8 mouse cellular contexts compared by ENCODE assay signal in genomic region chr5:125159804-125160405, GRCm38 (mm10). TPM values are rescaled to one million over a fixed set of nuclear protein-coding genes. Genes with fewer than 3 reads are reported as not detected.
DNase-seq lines count a peak whose midpoint lies in the region; ATAC-seq and TF ChIP-seq lines count a peak whose summit lies in the region.

No protein-coding gene starts in this region.

- peak overlapping the region; percentile 62 for H3K4me2 ChIP-seq in heart, embryonic 13.5 days
- H3K4me2 ChIP-seq in embryonic facial prominence, embryonic 11.5 days (ENCODE audit: low read depth, low read length) = no peak overlapping the region
- peak overlapping the region; percentile 41 for H3K4me2 ChIP-seq in hindbrain, embryonic 13.5 days
- H3K4me2 ChIP-seq in myocyte (ENCODE audit: low read depth) = peak overlapping the region; percentile 60

- H3K27ac ChIP-seq in heart, embryonic 13.5 days (replicated peaks) = peak overlapping the region; percentile 87
- peak overlapping the region; percentile 74 for H3K27ac ChIP-seq in embryonic facial prominence, embryonic 11.5 days (replicated peaks; ENCODE audit: low read depth, low read length)
- peak overlapping the region; percentile 98 for H3K27ac ChIP-seq in hindbrain, embryonic 13.5 days

- no peaks in the 10 kb centered on the region for H3K27me3 ChIP-seq in heart, embryonic 13.5 days (replicated peaks)
- no peaks in the 10 kb centered on the region for H3K27me3 ChIP-seq in embryonic facial prominence, embryonic 11.5 days (ENCODE audit: control insufficient read depth, insufficient read depth, low read length)
- H3K27me3 ChIP-seq in hindbrain, embryonic 13.5 days = no peaks in the 10 kb centered on the region
- no peaks in the 10 kb centered on the region for H3K27me3 ChIP-seq in myocyte (ENCODE audit: control insufficient read depth, insufficient read depth, insufficient read length)

- WGBS in heart, embryonic 13.5 days = 46% methylated on average over 14 of the region's 14 CpGs
- 30% methylated on average over 14 of the region's 14 CpGs for WGBS in embryonic facial prominence, embryonic 11.5 days
- WGBS in hindbrain, embryonic 13.5 days = 24% methylated on average over 14 of the region's 14 CpGs

- ATAC-seq in heart, embryonic 13.5 days (ENCODE audit: extremely low read depth, insufficient number of reproducible peaks, low FRiP score, low TSS enrichment) = no peak
- peak; percentile 3; the same call in 1 of the 2 replicates for ATAC-seq in embryonic facial prominence, embryonic 11.5 days (replicated peaks; ENCODE audit: insufficient number of reproducible peaks, low FRiP score, low TSS enrichment, low read depth)
- ATAC-seq in hindbrain, embryonic 13.5 days (ENCODE audit: low FRiP score) = no peak; the same call in 1 of the 2 replicates

- H3K9ac ChIP-seq in heart, embryonic 13.5 days = peak overlapping the region; percentile 57
- peak overlapping the region; percentile 27; the same call in 1 of the 2 replicates for H3K9ac ChIP-seq in embryonic facial prominence, embryonic 11.5 days (replicated peaks; ENCODE audit: low read length)
- peak overlapping the region; percentile 63 for H3K9ac ChIP-seq in hindbrain, embryonic 13.5 days

- no peak for TF ChIP-seq POLR2A in myocyte (IDR thresholded peaks at IDR 0.05; ENCODE audit: insufficient read length, low read depth)

- peaks cover 87% of the 10 kb centered on the region for H3K79me2 ChIP-seq in myocyte (ENCODE audit: control insufficient read depth, insufficient read depth)

- peaks cover 4% of the 10 kb centered on the region; the same call in 1 of the 2 replicates for H3K36me3 ChIP-seq in heart, embryonic 13.5 days
- no peaks in the 10 kb centered on the region for H3K36me3 ChIP-seq in embryonic facial prominence, embryonic 11.5 days (replicated peaks; ENCODE audit: control insufficient read depth, insufficient read depth, low read depth, low read length)
- H3K36me3 ChIP-seq in hindbrain, embryonic 13.5 days = no peaks in the 10 kb centered on the region
- peaks cover 6% of the 10 kb centered on the region for H3K36me3 ChIP-seq in myocyte (ENCODE audit: control insufficient read depth, insufficient read depth)

- no peaks in the 10 kb centered on the region for H3K9me3 ChIP-seq in heart, embryonic 13.5 days
- no peaks in the 10 kb centered on the region for H3K9me3 ChIP-seq in embryonic facial prominence, embryonic 11.5 days (replicated peaks; ENCODE audit: control insufficient read depth, low read length)
- H3K9me3 ChIP-seq in hindbrain, embryonic 13.5 days = no peaks in the 10 kb centered on the region

- peaks cover 94% of the 10 kb centered on the region for H3K4me1 ChIP-seq in heart, embryonic 13.5 days
- peaks cover 51% of the 10 kb centered on the region for H3K4me1 ChIP-seq in embryonic facial prominence, embryonic 11.5 days (ENCODE audit: control insufficient read depth, insufficient read depth, low read length)
- H3K4me1 ChIP-seq in hindbrain, embryonic 13.5 days (replicated peaks) = peaks cover 98% of the 10 kb centered on the region

- no peak for DNase-seq in heart, adult 18-20 months
- no peak for DNase-seq in embryonic facial prominence, embryonic 11.5 days (ENCODE audit: low spot score)
- DNase-seq in testis, postnatal 14 days (ENCODE audit: low spot score) = no peak
- no peak for DNase-seq in kidney, adult 8-10 months
- DNase-seq in layer of hippocampus, postnatal 10 days (ENCODE audit: low spot score in 2 of 2) = no peak

- H3ac ChIP-seq in myocyte (ENCODE audit: control insufficient read depth, insufficient read length) = no peak overlapping the region

- no peak overlapping the region for H3K4me3 ChIP-seq in heart, embryonic 13.5 days
- H3K4me3 ChIP-seq in embryonic facial prominence, embryonic 11.5 days (ENCODE audit: low read depth, low read length) = no peak overlapping the region
- no peak overlapping the region for H3K4me3 ChIP-seq in hindbrain, embryonic 13.5 days
- no peak overlapping the region for H3K4me3 ChIP-seq in myocyte

TF ChIP-seq in myocyte, 11 proteins besides CTCF, POLR2A, EP300 and RAD21:
- no peak for TF ChIP-seq USF1 (IDR thresholded peaks at IDR 0.05; ENCODE audit: low read depth)
- peak in 1 of 3 experiments; percentile 49 for TF ChIP-seq MYOG (IDR thresholded peaks at IDR 0.05; ENCODE audit: control insufficient read depth in 1 of 3, insufficient read depth in 1 of 3, insufficient read length in 2 of 3, low read depth in 2 of 3)
- peak in 1 of 3 experiments; percentile 56 for TF ChIP-seq MYOD1 (IDR thresholded peaks at IDR 0.05; ENCODE audit: control insufficient read depth in 1 of 3, insufficient read length in 2 of 3, low read depth in 2 of 3)

RNA-seq across cellular contexts. Expression of gene Ncor2, which starts 19.1 kb away (rescaled TPM):
- 16.5 and 17.0 TPM in 2 replicates for polyA plus RNA-seq in heart, embryonic 13.5 days (2015; fragmentation: Nextera tagmentation; extraction: Ambion mirVana)
- total RNA-seq in heart, adult 18-20 months (2021) = 10 to 100 TPM; 65.9 to 68.9 TPM
- 12.4 and 15.0 TPM in 2 replicates for polyA plus RNA-seq in embryonic facial prominence, embryonic 11.5 days (2014; fragmentation: Nextera tagmentation; extraction: Ambion mirVana)
- 24.8 and 25.1 TPM in 2 replicates for polyA plus RNA-seq in hindbrain, embryonic 13.5 days (2015; fragmentation: Nextera tagmentation; extraction: Ambion mirVana)
- polyA plus RNA-seq in myocyte (2012; fragmentation: generic; extraction: Trizol) = 127 TPM
- 100 to 1,000 TPM; 171 to 187 TPM for total RNA-seq in layer of hippocampus, postnatal 10 days (2021)
